Comparison of ENCODE assay signal across 18 mouse cellular contexts in genomic region chr10:107300587-107301248, GRCm38 (mm10). TPM values are rescaled to one million over a fixed set of nuclear protein-coding genes. Genes with fewer than 3 reads are reported as not detected.
"Had no signal": no experiment of that assay in that cellular context is flagged by ENCODE, and none has a peak within 500 bp of the region (broad histone marks: within the 10 kb centered on the region; RNA-seq: fewer than 3 reads in every experiment).

No protein-coding gene starts in this region.

- H3K4me1 ChIP-seq: hindbrain, embryonic 10.5 days; limb, embryonic 13.5 days; liver, embryonic 13.5 days; midbrain, embryonic 10.5 days; neural tube, embryonic 15.5 days had no signal

- H3K27ac ChIP-seq: hindbrain, embryonic 10.5 days; hindbrain, embryonic 14.5 days; limb, embryonic 13.5 days; liver, embryonic 13.5 days; midbrain, embryonic 10.5 days; neural tube, embryonic 15.5 days had no signal

- DNase-seq: kidney, adult 2 months; kidney, postnatal 25 days; layer of hippocampus, adult 9-11 months; layer of hippocampus, postnatal 36 days; left cerebral cortex, postnatal 4 days; liver, embryonic 13.5 days; lung, postnatal 10 days; lung, postnatal 4 days; midbrain, embryonic 14.5 days; right cerebral cortex, adult 18-20 months; thymus, adult 2 months; thymus, postnatal 36 days had no signal

- H3K27me3 ChIP-seq: limb, embryonic 13.5 days; liver, embryonic 13.5 days; neural tube, embryonic 15.5 days had no signal

- H3K9me3 ChIP-seq: hindbrain, embryonic 10.5 days; limb, embryonic 13.5 days; liver, embryonic 13.5 days; midbrain, embryonic 10.5 days; neural tube, embryonic 15.5 days had no signal

- H3K9ac ChIP-seq: hindbrain, embryonic 14.5 days; limb, embryonic 13.5 days; liver, embryonic 13.5 days; neural tube, embryonic 15.5 days had no signal

- H3K4me3 ChIP-seq: hindbrain, embryonic 10.5 days; limb, embryonic 13.5 days; liver, embryonic 13.5 days; midbrain, embryonic 10.5 days; myocyte; neural tube, embryonic 15.5 days had no signal

- H3K4me2 ChIP-seq: hindbrain, embryonic 14.5 days; limb, embryonic 13.5 days; liver, embryonic 13.5 days; neural tube, embryonic 15.5 days had no signal

- H3K36me3 ChIP-seq: hindbrain, embryonic 10.5 days; limb, embryonic 13.5 days; liver, embryonic 13.5 days; midbrain, embryonic 10.5 days; neural tube, embryonic 15.5 days had no signal

RNA-seq across cellular contexts. Expression of gene Lin7a, which starts 29.2 kb away (rescaled TPM):
- polyA plus RNA-seq: thymus, adult 2 months had no signal
